Mouse (Mus musculus): ENCODE measurements at regions not wholly inside any gene's neighbourhood (a gene's known extent, or its start where the extent isn't known, plus 50 kb on each side); places are given as distances from the start of the nearest gene placed in this dataset.
A peak's percentile ranks its signal among the peaks of the same experiment; 100 is the strongest.

DNA sequence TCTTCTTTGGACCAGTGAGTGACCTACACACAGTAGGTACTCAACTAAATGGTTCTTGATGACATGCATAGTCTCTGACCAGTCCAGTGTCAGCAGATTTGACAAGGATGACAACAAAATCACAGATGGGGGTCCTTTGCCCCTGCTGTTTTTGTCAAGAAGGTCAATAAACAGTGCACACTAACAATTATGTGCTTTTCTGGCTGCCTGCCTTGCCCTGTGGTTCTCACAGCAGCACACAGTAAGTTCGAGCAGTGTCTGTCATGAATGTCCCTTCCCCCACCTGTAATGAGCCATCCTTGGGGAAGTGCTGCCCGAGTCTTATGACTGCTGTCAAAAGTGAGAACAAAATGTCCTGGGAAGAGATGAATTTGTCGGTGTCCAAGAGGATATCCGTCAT lies 153.1 kb upstream of the Snx19 start:
- no peak for DNase-seq (ENCODE audit: low spot score in 2 of 2)
- intact Hi-C loops (cut with DNase I): no loop called here

DNA sequence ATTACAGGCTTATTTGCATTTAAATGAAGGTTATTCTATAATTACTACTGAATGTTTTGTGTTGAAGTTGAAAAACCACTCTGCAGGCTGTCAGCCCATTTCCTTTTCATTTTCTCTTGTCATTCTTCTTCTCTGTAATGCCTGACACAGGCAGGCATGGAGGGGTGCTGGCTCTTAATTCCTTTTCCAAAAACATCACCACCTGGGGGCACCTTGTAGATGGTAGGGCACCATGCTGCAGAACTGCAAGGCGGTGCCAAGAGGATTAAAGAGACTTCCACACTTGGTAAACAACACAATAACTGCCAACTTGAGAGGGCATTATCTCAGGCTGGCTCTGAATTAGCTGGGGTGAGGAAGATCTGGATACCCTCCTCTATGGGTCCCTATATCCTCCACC lies 148.7 kb upstream of the Snx19 start:
- intact Hi-C loops (cut with DNase I): no loop called here
- no peak for DNase-seq (ENCODE audit: low spot score in 2 of 2)

DNA sequence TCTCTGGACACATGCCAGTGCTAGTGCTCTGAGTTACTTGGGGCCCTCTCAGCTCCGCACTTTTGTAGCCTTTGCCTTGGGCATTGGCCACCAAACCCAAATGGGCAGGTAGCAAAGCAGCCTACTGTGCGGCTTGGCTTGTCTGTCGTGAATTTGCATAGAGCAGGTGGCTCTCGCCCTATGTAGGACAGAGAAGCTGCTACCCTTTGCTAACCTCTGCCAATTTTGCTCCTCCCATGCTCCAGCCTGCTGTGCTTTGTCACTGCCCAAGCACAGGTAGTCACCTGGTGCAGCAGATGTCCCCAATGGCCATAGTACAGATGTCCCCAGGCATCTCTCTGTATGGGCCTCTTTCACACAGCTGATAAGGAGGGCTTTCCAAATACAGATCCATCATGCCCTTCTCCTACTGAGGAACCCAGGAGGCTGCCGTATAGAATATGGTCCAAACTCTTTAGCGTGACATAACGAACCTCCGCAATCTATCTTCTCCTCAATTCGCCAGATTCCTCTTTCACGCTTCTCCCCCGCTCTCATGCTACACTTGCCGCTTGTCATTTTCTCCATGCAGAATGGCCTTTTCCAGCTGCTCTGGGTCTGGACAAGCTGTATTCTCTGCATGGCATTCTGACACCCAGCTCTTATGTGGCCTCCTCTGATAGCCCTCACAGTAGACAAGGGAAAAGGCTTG lies 143.7 kb upstream of the Snx19 start:
- DNase-seq (ENCODE audit: low spot score in 2 of 2): peak in 1 of 2 experiments; percentile 12
- intact Hi-C loops (cut with DNase I): no loop called here

DNA sequence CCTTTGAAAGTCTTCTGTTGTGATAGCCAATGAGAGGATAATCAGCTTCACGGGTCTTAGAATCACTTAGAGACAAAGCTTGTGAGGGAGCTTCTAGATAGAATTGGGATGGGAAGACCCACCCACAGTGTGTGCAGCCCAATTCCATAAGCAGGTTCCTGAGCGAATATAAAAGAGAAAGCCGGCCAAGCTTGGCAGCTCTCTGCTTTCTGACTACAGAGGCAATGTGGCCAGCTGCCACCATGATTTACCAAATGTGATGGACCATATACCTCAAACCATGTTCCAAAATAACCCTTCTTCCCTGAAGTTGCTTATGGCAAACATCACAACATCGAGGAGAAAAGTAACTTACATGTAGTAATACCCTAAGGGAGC lies 143.1 kb upstream of the Snx19 start:
- DNase-seq (ENCODE audit: low spot score in 2 of 2): peak; percentile 12 to 44

DNA sequence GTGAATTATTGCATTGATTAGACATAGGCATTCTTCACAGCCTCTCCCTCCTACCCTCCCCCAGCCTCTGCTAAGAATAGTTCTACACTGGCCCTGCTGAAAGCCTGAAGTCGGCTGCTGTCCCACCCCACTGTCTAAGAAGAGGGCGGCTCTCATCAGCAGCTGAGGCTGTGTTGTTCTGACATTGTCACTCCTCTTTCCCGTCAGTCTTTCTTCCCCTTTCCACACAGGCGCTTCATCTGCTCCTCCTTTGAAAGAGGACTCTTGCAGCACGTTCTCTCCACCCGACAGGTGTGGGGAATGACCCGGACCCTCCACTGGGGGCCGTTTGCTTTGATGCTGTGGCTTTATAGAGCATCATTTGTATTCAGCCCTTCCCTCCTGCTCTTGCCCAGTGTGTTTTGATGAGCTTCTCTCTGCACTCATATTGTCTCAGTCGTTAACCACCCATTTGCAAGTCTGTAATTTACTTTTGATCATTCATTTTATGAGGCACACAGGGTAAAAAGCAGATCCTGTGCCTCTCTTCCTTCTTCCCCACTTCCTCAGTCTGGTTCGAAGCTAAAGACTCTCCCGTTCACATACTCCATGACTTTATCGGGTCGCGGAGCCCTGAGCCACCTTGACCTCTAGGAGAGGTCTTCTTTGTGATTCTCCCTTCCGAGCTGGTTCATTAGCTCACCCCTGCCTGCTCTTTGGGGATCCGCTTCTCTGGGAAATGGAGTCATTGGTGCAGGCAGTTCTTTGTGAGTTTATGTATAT lies 142.2 kb upstream of the Snx19 start:
- no peak for DNase-seq (ENCODE audit: low spot score in 2 of 2)
- intact Hi-C loops (cut with DNase I): no loop called here

More for the DNA sequence above, 143.1 kb upstream of the Snx19 start:
- intact Hi-C loops (cut with DNase I): no loop called here

DNA sequence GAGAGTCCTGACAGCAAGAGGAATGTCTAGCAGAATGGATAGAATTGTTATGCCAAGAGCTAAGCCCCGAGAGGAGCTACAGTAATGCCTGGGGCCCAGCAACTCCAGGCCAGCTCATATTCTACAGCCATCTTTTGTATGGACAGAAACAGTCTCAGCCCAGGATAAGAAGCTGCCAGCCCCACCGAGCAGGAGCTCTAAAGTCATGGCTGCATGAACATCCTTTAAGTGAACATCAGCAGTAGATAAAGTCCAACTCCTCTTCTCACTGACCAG lies 141.6 kb upstream of the Snx19 start:
- intact Hi-C loops (cut with DNase I): no loop called here
- DNase-seq (ENCODE audit: low spot score in 2 of 2): no peak

DNA sequence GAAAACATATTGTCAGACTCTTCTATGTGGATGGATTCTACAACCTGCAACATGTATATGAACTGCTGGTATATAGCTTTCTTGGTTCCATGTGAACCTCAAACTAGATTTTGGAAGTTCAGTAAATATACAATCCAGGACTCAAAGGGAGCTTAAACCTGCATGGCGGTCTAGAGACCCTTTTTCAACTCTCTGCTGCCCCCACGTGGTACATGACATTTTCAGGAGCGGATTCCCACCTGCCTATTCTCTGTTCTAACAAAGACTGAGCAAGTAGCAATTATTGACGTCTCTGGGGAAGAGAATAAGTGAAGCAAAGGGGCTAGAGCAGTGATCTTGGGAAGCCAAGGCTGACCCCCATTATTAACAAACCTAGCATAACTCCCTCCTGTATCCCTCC lies 127.1 kb upstream of the Snx19 start:
- intact Hi-C loops (cut with DNase I): no loop called here
- peak; percentile 52 to 77 for DNase-seq (ENCODE audit: low spot score in 2 of 2)

DNA sequence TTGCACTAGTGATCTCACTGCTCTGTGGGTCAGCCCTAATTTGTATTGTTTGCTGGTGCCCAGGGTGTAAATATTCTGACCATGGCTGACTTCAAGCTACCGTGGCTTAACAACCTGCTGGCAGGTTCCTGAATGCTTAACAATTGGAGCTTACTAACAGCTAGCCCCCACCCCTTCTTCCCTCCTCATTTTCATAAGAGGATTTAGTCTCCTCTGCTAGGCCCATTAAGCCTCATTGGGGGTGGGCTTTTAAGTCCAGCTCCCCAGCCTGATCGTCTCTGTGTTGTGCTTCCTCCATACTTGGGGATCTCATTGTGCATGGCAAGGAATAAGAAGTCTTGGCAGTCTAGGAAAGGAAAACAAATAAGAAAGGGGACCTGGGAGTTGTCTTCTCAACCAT lies 118.6 kb upstream of the Snx19 start:
- no peak for DNase-seq (ENCODE audit: low spot score in 2 of 2)
- intact Hi-C loops (cut with DNase I): no loop called here

DNA sequence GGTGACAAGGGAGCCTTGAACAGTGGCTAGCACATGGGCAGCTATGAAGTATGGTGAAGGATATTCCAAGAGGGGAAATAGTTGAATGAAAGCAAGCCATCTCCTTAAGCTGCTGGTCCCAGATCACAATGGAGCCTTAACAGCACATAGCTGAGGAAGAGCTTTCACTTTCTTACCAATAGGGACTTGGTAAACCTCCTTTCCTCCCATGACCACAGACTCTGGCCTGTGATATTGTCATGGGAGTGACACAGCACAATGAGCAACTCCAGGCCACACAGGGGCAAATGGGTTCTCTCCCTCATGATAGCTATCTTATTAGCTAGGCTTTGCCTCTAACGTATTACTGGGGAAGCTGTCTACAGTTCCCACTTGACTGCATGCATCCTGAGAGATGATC lies 113.5 kb upstream of the Snx19 start:
- intact Hi-C loops (cut with DNase I): loop anchor here (5.0 kb wide), 1 partner anchor 651 kb away; no protein-coding TSS in a partner anchor
- DNase-seq (ENCODE audit: low spot score in 2 of 2): no peak

DNA sequence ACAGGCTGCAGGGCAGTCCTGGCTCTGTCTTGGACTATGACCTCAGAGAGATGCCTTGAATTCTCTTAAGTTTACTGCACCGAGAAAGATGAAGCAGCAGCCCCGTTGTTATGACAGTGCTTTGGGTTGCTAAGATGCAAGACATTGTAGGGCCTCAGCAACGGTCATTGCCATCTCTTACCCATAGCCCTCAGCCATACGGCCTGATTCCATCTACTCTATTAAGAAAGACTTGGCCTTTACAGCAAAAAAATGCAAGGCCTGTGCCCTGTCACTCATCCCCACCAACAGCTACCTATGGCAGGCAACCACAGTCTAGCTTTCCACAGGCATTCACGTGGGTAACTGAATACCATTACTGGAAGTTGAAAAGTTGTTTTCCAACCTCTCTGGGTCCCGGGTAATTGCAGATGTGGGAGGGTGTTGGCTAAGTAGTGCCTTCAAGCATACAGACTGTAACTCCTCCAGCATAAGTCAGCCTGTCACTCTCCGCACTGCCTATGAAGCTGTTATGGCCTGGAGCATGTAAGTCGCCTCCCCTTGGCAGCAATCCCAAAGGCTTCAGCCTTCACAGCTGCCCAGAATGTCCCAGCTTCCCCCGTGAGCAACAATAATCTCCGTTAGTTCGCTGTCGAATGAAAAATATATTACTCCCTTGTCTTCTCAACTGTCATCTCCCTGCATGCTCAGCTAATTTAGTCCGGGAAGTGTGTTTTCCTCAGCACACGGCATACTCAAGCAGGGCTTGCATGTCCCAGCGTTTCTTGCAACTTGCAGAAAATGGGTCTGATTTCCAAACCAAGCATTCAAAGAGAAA lies 112.3 kb upstream of the Snx19 start:
- DNase-seq (ENCODE audit: low spot score in 2 of 2): peak in 1 of 2 experiments; percentile 17
- intact Hi-C loops (cut with DNase I): loop anchor here (5.0 kb wide), 1 partner anchor 652 kb away; no protein-coding TSS in a partner anchor

DNA sequence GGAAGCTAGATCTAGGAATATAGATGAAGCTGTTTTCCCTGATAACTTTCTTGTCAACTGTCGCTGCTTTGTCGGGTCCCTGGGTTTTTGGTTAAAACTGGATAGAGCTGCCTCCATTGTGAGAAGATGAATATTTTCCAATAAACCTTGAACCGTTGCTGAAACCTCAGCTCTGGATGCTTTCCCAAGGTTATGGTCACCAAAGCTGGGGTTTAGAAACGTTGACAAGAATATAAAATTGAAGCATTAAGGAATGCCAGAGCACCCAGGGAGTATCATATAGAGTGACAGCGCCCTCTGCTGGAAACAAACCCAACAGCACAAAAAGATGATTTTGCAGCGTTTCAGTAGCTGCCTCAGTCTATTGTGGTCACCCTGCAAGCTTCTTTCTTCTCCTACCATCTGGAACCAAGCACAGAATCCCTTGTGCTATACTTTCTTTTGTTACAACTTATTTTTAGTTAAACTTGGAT lies 111.7 kb upstream of the Snx19 start:
- peak; percentile 75 to 83 for DNase-seq (ENCODE audit: low spot score in 2 of 2)
- intact Hi-C loops (cut with DNase I): no loop called here

DNA sequence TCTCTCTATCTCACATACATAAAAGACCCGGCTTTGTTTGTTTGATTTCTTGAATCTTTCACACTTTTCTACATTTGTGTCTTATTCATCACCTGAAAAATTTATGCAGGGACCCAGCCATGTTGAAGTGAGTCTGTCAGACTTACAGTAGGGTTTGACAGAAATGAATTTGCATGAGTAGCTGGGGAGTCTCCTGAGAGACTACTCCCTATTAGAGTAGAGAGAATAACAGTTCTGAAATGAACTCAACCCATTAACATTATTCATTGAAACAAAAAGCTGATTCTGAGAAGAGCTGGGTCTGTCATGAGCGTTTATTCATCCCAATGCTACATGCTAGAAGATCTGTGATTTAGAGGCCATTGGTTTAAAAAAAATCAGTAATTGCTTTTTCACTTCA lies 82.0 kb upstream of the Snx19 start:
- DNase-seq (ENCODE audit: low spot score in 2 of 2): no peak
- intact Hi-C loops (cut with DNase I): no loop called here

DNA sequence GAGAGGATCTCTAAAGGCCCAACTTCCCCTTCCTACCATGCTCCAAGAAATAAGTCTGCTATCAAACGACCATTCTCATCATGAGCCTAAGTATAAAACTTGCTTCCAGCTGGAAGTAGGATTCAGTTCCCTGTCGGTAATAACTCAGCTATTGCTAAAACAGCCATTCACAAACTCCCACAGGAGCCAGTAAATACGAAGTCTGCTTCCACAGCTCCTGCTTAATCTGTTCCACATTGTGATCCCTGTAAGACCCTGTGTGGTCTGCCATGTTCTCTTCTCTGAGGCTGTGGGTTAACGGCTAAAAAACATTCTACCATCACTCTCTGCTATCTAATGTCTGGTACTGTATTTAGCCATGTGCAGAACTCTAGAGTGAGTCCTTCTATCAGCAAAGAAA lies 72.9 kb upstream of the Snx19 start:
- DNase-seq (ENCODE audit: low spot score in 2 of 2): no peak
- intact Hi-C loops (cut with DNase I): no loop called here

DNA sequence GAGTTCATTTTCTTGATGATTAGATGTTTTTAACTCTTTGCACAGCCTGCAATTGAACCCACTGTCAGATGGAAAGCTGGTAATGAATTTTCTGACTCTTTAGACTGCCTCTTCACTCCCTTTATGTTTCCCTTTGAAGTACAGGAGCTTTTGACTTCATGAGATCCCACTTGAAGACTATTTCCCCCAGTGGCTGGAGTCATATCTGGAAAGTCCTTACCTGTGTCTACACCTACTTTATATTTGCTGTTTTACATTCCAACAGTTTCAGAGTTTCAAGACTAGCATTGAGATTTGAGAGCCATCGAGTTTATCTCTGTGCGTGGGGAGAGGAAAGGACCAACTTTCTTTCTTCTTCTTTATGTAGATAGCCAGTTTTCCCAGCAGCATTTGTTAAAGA lies 71.3 kb upstream of the Snx19 start:
- intact Hi-C loops (cut with DNase I): no loop called here
- no peak for DNase-seq (ENCODE audit: low spot score in 2 of 2)

DNA sequence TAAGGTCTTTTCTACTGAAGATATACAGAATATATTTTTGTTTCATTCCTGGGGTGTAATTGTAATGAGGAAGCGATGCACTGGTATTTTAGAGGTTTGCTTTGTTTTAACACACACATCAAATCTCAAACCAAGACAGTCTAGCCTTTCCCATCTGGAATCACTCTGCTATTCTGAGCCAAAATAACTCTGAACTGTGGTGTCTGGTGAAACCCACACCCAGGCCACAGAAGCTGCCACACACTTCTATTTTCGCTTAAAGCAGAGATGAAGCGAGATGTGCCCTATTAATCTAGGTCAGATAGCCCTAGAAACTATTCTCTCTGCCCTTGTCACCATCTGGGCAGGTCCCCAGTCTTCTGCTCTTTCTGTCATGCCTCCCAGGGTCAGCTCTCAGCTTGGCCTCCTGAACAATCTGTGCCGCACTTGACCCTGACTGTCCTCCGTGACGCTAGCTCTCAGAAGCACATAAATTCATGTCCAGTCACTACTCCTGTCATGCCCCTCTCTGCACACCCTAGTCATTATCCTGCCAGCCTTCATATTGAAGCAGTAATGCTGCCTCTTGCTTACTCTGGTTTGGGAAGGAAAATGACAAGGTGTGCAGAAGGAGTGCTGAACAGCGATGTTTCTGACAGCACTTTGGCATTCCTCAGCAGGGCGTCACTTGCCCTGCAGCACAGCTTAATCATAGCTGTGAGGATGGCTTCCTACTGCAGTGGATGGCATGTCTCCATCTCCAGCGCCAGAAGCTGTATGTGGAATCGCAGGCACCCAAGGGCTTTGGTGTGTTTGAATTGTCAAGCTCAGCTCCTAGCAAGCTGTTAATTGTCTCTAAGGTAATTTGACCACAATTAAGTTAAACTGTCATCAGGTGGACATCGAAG lies 57.1 kb upstream of the Snx19 start:
- intact Hi-C loops (cut with DNase I): no loop called here
- DNase-seq (ENCODE audit: low spot score in 2 of 2): no peak

DNA sequence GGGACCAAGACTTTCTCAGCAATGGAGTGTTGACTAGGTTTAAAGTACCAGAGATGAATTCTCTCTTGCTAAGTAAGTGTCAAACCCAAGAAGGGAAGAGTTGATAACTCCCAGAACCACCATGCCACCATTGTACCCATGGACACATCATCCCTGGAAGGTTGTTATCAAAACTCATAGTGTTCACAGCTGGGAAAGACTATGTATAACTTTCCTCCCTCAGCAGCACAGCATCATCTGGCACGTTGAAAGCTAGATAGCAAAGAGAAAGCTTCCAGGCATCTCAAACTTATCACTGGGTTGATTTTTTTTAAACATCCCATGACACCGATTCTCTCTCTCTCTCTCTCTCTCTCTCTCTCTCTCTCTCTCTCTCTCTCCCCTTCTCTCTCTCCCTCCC lies 56.1 kb upstream of the Snx19 start:
- intact Hi-C loops (cut with DNase I): no loop called here
- DNase-seq (ENCODE audit: low spot score in 2 of 2): no peak

DNA sequence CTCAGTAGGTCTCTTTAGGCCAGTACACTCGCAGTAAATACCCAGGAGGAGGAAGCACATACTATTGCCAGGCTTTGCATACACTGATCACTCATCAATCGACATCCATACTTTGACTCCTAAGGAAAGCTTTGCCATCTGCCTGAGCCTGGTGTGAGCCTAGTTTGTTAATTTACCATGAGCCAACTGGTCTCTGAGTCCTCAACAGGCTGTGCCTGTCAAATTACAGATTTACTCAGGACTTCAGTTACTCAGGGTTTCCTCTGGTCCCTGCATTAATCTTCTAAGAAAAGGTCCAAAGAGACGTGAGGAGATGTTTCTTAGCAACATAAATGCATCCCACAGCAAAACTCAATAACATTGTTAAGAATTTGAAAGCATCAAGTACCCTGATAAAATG lies 50.0 kb upstream of the Snx19 start:
- intact Hi-C loops (cut with DNase I): no loop called here
- DNase-seq (ENCODE audit: low spot score in 2 of 2): no peak

Data from left cerebral cortex, postnatal 14 days (tissue).